Mouse (Mus musculus) liver, embryonic 14.5 days (tissue): ENCODE data around the gene Med11. TPM values are rescaled to one million over a fixed set of nuclear protein-coding genes. Genes with fewer than 3 reads are reported as not detected.

Experiments used
- ATAC-seq: fragments of 200-750 bp; cut with Nextera tagmentation; 2 replicates; pipeline ENCODE4 v1.8.0; 2017; ENCODE audit warnings: moderate number of reproducible peaks, mild to moderate bottlenecking, moderate library complexity; ENCODE audit not compliant: insufficient read depth
- DNase-seq, 3 experiments: peaks; one replicate each; pipeline ENCODE4 v3.0.0-alpha.2; 2012 to 2013; ENCODE audit warnings: low read depth in 3 of 3, low spot score in 3 of 3
- H3K27ac ChIP-seq: fragments of 300-500 bp; sonication (generic); 2 replicates; pipeline ENCODE4 v1.5.1; 2014; ENCODE audit warnings: moderate library complexity, mild to moderate bottlenecking, control low read depth, inconsistent platforms
- H3K27me3 ChIP-seq: fragments of 300-500 bp; sonication (generic); 2 replicates; pipeline ENCODE4 v1.6.1; 2014; ENCODE audit warnings: mild to moderate bottlenecking, low read length, moderate library complexity; ENCODE audit not compliant: control insufficient read depth, insufficient read depth
- H3K36me3 ChIP-seq: fragments of 300-500 bp; sonication (generic); replicated peaks from 2 replicates; pipeline ENCODE4 v1.6.1; 2014; ENCODE audit warnings: low read depth; ENCODE audit not compliant: control insufficient read depth, insufficient read depth
- H3K4me1 ChIP-seq, 2 experiments: fragments of 200-500 bp in 1 of 2; fragments of 300-500 bp in 1 of 2; sonication (generic) in 1 of 2; replicated peaks; 2 replicates each; pipeline ENCODE4 v1.6.1; 2012 to 2014; ENCODE audit warnings: antibody characterized with exemption in 1 of 2, inconsistent platforms in 1 of 2, low read length in 1 of 2; ENCODE audit not compliant: control insufficient read depth in 2 of 2, insufficient read depth in 2 of 2
- H3K4me2 ChIP-seq: fragments of 300-500 bp; sonication (generic); 2 replicates; pipeline ENCODE4 v1.6.1; 2014; ENCODE audit warnings: low read depth, mild to moderate bottlenecking, control low read depth, moderate library complexity
- H3K4me3 ChIP-seq, 2 experiments: fragments of 200-500 bp in 1 of 2; fragments of 300-500 bp in 1 of 2; sonication (generic) in 1 of 2; 2 replicates each; pipeline ENCODE4 v1.5.1; 2012 to 2014; ENCODE audit warnings: low read depth in 2 of 2, low read length in 2 of 2, mild to moderate bottlenecking in 2 of 2, control low read depth in 1 of 2, inconsistent platforms in 1 of 2, moderate library complexity in 1 of 2; ENCODE audit not compliant: insufficient read depth in 1 of 2
- H3K9ac ChIP-seq: fragments of 300-500 bp; sonication (generic); replicated peaks from 2 replicates; pipeline ENCODE4 v1.6.1; 2014; ENCODE audit warnings: mild to moderate bottlenecking, control low read depth, moderate library complexity
- H3K9me3 ChIP-seq: fragments of 300-500 bp; sonication (generic); 2 replicates; pipeline ENCODE4 v1.6.1; 2016; ENCODE audit warnings: low read length, mixed read lengths; ENCODE audit not compliant: control insufficient read depth
- CTCF ChIP-seq: IDR thresholded peaks from 2 replicates; pipeline ENCODE4 v1.5.1; 2016; ENCODE audit warnings: antibody characterized with exemption, low read depth, control low read depth
- EP300 ChIP-seq: IDR thresholded peaks from 2 replicates; pipeline ENCODE4 v1.6.1; 2016; ENCODE audit warnings: antibody characterized with exemption, low read depth
- WGBS: fragments of 180-500 bp; shearing (Covaris S2); extraction: QIAGEN DNeasy Blood & Tissue Kit; methylation state at CpG from one replicate; pipeline ENCODE4 v1.1.7; 2014; ENCODE audit not compliant: insufficient replicate concordance; 5-methylcytosine and 5-hydroxymethylcytosine counted together
- polyA plus RNA-seq, 2 experiments: library from polyadenylated mRNA; depleted of rRNA in 1 of 2; stranded (reverse) in 1 of 2; unstranded in 1 of 2; fragments of >200 nt; fragmentation: Nextera tagmentation in 1 of 2; extraction: Ambion mirVana in 1 of 2; gene quantifications; 2 replicates each; pipeline versions ENCODE4 v1.2.1 to v1.2.3; 2012 to 2014

Med11 gene
- polyA plus RNA-seq, 2 experiments, result 11.9 to 17.0 TPM

DNA sequence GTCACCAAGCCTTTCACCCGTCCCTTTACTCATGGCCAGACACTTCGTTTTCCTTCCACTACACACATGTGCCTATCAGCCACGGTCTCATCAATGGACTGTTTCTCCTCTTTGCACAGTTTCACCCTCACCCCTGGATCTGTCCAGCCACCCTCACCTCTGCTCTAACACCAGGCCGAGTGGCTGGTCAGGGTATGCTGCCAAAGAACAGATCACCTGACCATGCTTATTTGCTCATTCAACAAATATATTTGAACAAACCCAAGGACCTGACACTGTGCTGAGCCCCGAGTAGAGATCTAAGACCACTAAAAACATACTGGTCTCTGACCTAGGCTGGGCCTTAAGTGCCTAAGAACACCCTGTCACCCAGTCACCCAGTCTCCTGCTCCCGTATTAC, 7.1 kb upstream of the Med11 start:
- no peak overlapping the region for H3K27ac ChIP-seq

DNA sequence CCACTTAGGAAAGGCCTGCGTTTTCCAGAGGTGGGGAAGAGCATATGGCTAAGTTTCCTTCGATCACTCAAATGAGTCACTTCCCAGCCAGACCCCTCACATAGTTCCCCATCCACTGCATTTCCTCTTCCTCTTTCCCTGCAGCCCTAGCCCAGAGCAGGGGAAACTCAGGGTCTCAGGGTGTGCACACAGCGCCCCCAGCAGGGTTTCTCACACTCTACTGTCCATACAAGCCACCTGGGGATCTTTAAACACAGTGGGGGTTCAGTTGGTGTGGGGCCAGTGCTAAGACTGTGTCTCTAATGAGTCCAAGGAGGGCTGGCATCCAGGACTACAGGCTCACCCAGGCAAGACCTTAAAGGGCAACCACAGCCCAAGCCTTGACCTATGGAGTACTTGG, 5.0 kb upstream of the Med11 start:
- H3K9ac ChIP-seq, result no peak overlapping the region
- WGBS, result 11% methylated on average over 3 of the region's 3 CpGs
- H3K4me3 ChIP-seq, result no peak overlapping the region
- no peak overlapping the region for H3K4me2 ChIP-seq
- H3K27me3 ChIP-seq, result no peaks in the 10 kb centered on the region
- no peak for ATAC-seq
- no peaks in the 10 kb centered on the region for H3K36me3 ChIP-seq
- H3K9me3 ChIP-seq, result no peaks in the 10 kb centered on the region
- H3K4me1 ChIP-seq, result peaks cover 0 to 19% of the 10 kb centered on the region in 2 experiments; a peak in 2 of 4 replicates
- no peak overlapping the region for H3K27ac ChIP-seq
- no peak for DNase-seq
- TF ChIP-seq CTCF (peak; percentile 47), EP300 (no peak)

More for the DNA sequence above, 7.1 kb upstream of the Med11 start:
- ATAC-seq (peak; percentile 63), DNase-seq (no peak)
- H3K4me2 ChIP-seq, result no peak overlapping the region
- TF ChIP-seq CTCF (no peak), EP300 (no peak)
- no peaks in the 10 kb centered on the region for H3K27me3 ChIP-seq
- WGBS, result 48% methylated on average over 6 of the region's 6 CpGs
- peaks cover 0 to 20% of the 10 kb centered on the region in 2 experiments; a peak in 1 of 4 replicates for H3K4me1 ChIP-seq
- no peak overlapping the region for H3K9ac ChIP-seq
- no peak overlapping the region for H3K4me3 ChIP-seq
- no peaks in the 10 kb centered on the region for H3K9me3 ChIP-seq
- no peaks in the 10 kb centered on the region for H3K36me3 ChIP-seq

DNA sequence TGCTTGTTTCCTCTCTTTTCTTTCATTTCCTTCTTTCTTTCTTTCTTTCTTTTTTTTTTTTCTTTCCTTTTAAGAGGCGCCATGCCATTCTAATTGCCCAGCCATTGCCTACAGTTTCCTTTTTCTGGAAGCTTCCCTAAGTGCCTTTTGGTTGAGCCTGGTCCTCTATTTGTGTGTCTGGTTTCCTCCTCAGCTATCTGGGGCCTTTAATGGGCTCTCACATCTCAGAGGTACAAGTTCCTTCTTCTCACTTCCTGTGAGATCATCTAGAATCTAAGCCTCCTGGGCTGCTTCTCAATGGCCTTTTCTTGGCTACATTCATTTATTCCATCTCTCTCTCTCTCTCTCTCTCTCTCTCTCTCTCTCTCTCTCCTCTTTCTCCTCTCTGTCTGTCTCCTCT, 4.3 kb upstream of the Med11 start:
- H3K4me2 ChIP-seq, result no peak overlapping the region
- DNase-seq (no peak), ATAC-seq (no peak)
- H3K27me3 ChIP-seq, result no peaks in the 10 kb centered on the region
- H3K4me1 ChIP-seq, result peaks cover 1 to 17% of the 10 kb centered on the region in 2 experiments; a peak in 3 of 4 replicates
- no peak overlapping the region for H3K27ac ChIP-seq
- no peaks in the 10 kb centered on the region for H3K9me3 ChIP-seq
- H3K36me3 ChIP-seq, result no peaks in the 10 kb centered on the region
- H3K9ac ChIP-seq, result no peak overlapping the region
- 26% methylated on average over 1 of the region's 1 CpGs for WGBS
- no peak for TF ChIP-seq CTCF
- TF ChIP-seq EP300, result no peak
- no peak overlapping the region for H3K4me3 ChIP-seq

DNA sequence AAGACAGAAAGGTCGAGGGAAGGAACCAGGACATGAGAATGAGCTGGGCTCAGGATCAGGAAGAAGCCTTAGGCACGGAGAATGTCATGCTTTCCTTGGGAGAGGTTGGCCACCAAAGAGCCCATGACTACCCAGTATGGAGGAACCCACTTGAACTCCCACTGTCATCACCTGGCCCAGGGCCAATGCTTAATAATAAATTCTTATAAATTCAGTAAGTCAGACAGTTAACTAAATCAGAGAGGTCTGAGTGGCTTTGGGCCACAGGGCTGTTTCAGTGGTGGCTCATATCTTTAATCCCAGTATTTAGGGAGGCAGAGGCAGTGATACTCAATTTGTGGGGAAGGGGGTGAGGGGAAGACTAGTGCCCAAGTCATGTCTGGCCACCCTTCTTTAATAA, 793 bp upstream of the Med11 start:
- no peak for DNase-seq
- Histone ChIP-seq H3K9ac (no peak overlapping the region), H3K27me3 (no peaks in the 10 kb centered on the region), H3K4me3 (no peak overlapping the region), H3K36me3 (peaks cover 2% of the 10 kb centered on the region; the same call in 1 of the 2 replicates), H3K9me3 (no peaks in the 10 kb centered on the region), H3K27ac (no peak overlapping the region), H3K4me1 (peaks cover 8 to 13% of the 10 kb centered on the region in 2 experiments), H3K4me2 (no peak overlapping the region)
- 67% methylated on average over 2 of the region's 2 CpGs for WGBS
- ATAC-seq, result no peak
- TF ChIP-seq CTCF (no peak), EP300 (no peak)

DNA sequence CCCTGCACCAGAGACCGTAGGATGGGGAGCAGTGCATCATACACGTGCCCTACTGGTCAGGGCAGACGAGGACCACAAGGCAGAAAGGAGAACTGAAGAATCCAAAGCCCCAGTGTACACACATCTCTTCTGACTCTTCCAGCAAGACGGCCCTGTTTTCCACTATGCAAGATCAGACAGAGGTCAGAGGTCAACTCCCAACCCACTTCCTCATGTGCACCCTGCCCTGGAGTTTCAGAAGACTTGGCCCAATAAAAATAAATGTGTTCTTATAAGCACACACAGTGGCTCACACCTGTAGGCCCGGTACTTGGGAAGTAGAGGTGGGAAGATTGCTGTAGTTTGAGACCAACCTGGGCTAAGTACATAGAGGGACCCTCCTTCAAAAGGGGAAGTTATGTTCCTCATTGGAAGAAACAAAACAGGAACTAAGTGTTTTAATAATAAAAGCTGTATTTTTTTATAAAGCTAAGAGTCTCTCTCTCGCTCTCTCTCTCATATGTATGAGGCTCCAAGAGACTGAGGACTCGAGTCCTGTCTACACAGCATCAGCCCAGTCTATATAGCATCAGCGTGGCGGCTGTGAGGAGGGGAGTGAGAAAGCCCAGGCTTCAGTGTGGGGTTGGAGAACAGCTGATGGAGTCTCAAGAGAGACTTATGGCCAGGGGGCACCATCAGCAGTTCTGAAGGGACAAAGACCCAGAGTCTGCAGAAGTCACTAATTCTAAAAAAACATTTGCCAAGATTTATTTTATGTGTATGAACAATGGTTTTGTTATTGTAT, 1.7 kb downstream of the Med11 start:
- 64% methylated on average over 9 of the region's 9 CpGs for WGBS
- Histone ChIP-seq H3K4me2 (no peak overlapping the region), H3K9ac (no peak overlapping the region), H3K4me1 (peaks cover 8 to 10% of the 10 kb centered on the region in 2 experiments), H3K9me3 (no peaks in the 10 kb centered on the region), H3K27ac (no peak overlapping the region), H3K36me3 (peaks cover 2% of the 10 kb centered on the region; the same call in 1 of the 2 replicates), H3K4me3 (no peak overlapping the region), H3K27me3 (peaks cover under 1% of the 10 kb centered on the region)
- ATAC-seq (no peak), DNase-seq (no peak)
- TF ChIP-seq CTCF (no peak), EP300 (no peak)
